Mouse (Mus musculus): Measurements from ENCODE around the gene Tpt1.

Tpt1 gene

DNA sequence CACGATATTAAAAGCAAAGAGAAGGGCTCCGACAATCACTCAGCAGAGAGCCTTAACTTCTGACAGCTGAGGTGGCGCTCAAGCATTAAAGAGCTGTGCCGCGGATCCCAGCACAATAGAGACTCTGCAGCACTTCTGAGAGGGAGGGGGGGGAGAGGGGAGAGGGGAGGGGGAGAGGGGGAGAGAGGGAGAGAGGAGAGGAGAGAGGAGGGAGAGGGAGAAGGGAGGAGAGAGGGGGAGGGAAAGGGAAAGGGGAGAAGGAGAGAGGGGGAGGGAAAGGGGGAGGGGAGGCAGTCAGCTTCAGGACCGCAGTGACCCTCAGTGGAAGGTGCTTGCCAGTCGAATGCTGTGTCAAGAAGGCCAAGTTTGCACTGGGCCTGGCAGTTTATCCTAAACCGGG is 34.1 kb downstream of the Tpt1 start:
- no peak for DNase-seq

DNA sequence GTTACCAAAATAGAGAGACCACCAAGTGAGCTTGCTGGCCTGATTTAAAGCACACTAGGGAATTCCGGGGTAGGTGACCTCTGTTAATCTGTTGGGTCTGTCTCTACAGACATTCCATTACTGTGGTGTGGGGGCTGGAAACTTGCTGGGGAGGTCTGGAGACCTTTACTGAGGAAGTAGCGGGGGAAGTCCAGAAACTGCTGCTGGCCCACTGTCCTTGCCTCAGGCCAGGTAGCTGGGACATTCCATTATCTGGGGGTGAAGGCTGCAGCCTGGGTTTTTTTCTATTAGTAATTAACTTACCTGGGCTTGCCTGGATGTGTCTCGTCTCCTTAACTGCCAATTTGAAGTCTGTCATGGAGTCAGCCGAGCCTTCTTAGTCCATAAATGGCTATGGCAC is 37.0 kb downstream of the Tpt1 start:
- no peak for DNase-seq

DNA sequence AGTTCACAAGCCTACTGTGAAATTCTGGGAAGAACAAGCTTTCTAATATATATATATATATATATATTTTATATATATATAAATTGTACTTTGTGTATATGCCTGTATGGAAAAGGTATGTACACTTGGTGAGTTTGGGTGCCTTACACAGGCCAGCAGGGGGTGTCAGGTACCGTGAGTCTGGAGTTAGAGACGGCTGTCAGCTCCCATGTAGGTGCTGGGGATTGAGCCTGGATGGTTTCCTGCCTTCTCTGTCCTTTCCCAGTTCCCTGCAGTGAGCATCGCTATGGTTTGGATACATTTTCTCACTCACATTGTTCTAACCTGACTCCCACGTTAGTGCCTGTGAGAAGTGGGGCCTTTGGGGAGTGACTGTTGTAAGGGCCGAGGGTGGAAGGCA is 38.4 kb downstream of the Tpt1 start:
- no peak for DNase-seq

DNA sequence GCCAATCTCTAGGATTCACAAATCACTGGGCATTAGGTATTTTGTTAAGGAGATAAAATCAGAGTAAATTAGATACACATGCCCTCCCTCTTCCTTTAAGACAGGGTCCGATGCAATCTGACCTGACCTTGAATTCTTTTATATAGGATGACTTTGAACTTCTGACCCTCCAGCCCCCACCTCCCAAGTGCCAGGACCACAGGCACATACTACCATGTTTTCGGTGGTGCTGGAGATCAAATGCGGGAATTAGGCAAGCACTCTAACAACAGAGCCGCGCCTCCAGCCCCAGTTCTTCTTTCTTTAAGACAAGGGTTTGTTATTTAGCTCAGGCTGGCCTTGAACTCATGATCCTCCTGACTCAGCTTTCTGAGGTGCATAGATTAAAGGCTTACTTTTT is 39.0 kb downstream of the Tpt1 start:
- no peak for DNase-seq

DNA sequence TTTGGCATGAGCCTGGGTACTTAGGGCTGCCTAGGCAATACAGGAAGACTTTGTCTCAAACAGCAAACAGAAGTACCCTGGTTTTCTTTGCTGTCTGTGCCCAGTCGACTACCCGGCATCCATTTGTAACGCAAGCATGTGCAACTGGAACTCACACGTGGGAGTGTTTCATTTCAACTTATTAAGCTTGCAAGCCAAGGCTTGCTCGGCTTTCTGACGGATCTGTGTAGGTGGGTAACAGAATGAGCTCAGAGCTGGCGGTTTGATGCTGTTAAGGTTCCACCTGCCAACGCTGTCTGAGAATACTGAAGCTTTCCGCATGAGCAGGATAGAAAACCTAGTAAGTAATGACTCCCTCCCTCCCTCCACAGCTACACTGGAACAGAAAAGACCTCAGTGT is 47.2 kb downstream of the Tpt1 start:
- no peak for DNase-seq

Measured in cerebellum, adult 18-20 months (tissue).